Mouse (Mus musculus): ENCODE measurements at regions not wholly inside any gene's neighbourhood (a gene's known extent, or its start where the extent isn't known, plus 50 kb on each side); places are given as distances from the start of the nearest gene placed in this dataset.

- peak; percentile 34 for DNase-seq (ENCODE audit: low read depth)
Observed at GRCm38 (mm10) chr15:54335306-54335705, 450.6 kb downstream of the Gm7489 start.

DNA sequence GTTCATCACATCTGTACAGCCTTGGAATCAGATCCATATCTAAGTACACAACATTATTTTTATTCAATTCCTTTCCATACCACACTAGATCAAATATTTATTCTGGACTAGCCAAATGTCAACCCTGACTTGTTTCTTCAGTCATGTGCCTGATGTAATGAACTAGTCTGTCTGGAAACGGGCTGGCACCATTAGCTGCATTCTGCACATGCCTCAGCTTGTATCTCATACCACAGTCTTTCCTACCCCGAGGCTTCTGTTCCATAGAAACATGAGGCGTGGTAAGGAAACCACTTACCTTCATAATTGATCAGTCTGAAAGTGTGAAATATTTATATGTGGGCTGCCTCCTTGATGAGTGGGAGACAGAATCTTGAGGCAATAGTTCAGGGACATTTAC, 469.0 kb downstream of the Gm7489 start:
- peak; percentile 46 for DNase-seq (ENCODE audit: low read depth)

DNA sequence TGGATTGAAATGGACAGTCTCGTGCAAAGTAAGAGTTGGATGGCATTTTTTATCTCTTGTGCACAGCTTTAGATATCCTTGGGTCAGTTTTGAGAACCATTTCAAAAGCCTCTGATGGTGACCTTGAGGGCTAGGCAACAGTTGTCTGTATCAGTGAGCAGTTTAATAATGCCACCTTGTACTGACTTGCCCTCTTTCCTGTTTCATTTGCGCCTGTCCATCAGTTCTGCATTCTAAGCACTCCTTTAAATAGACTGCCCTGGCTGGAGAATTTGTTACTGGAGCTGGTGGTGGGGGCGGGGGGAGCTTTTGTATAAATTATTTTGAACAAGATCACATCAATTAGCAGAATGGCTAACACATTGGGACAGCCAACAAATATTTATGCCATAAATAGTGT, 474.0 kb downstream of the Gm7489 start:
- DNase-seq (ENCODE audit: low read depth) = no peak

All from fibroblast of lung, adult 2 months (primary cell).